13 mouse cellular contexts compared by ENCODE assay signal in genomic region chr13:72902576-72902975, GRCm38 (mm10).
DNase-seq lines count a peak whose midpoint lies in the region; ATAC-seq and TF ChIP-seq lines count a peak whose summit lies in the region.
"Had no signal": no experiment of that assay in that cellular context is flagged by ENCODE, and none has a peak within 500 bp of the region (broad histone marks: within the 10 kb centered on the region; RNA-seq: fewer than 3 reads in every experiment).

No protein-coding gene starts in this region.

- H3K27ac ChIP-seq in hindbrain, embryonic 10.5 days, result no peak overlapping the region
- H3K27ac ChIP-seq in hindbrain, embryonic 16.5 days (ENCODE audit: low read depth, low read length), result no peak overlapping the region
- H3K27ac ChIP-seq in neural tube, embryonic 15.5 days (replicated peaks), result no peak overlapping the region
- H3K27ac ChIP-seq in left cerebral cortex, adult 2 months, result no peak overlapping the region
- H3K27ac ChIP-seq: intestine, embryonic 15.5 days had no signal

- intact Hi-C loops in left cerebral cortex, adult 2 months (cut with DNase I), result no loop called here

- no peak overlapping the region for H3K4me3 ChIP-seq in hindbrain, embryonic 10.5 days
- no peak overlapping the region for H3K4me3 ChIP-seq in hindbrain, embryonic 16.5 days (ENCODE audit: low read length)
- no peak overlapping the region for H3K4me3 ChIP-seq in neural tube, embryonic 15.5 days (replicated peaks)
- H3K4me3 ChIP-seq in left cerebral cortex, adult 2 months, result no peak overlapping the region
- H3K4me3 ChIP-seq: intestine, embryonic 15.5 days had no signal

- no peaks in the 10 kb centered on the region for H3K36me3 ChIP-seq in hindbrain, embryonic 10.5 days
- no peaks in the 10 kb centered on the region for H3K36me3 ChIP-seq in hindbrain, embryonic 16.5 days (ENCODE audit: control insufficient read depth, insufficient read depth, low read length)
- no peaks in the 10 kb centered on the region for H3K36me3 ChIP-seq in neural tube, embryonic 15.5 days
- H3K36me3 ChIP-seq: intestine, embryonic 15.5 days had no signal

- no peak for TF ChIP-seq CTCF in left cerebral cortex, adult 2 months (IDR thresholded peaks at IDR 0.05)

- H3K4me1 ChIP-seq in hindbrain, embryonic 10.5 days (replicated peaks), result peaks cover 4% of the 10 kb centered on the region
- H3K4me1 ChIP-seq in hindbrain, embryonic 16.5 days (ENCODE audit: control insufficient read depth, insufficient read depth, low read depth, low read length), result no peaks in the 10 kb centered on the region
- no peaks in the 10 kb centered on the region for H3K4me1 ChIP-seq in neural tube, embryonic 15.5 days
- H3K4me1 ChIP-seq: intestine, embryonic 15.5 days had no signal

- peaks cover 9% of the 10 kb centered on the region for H3K27me3 ChIP-seq in hindbrain, embryonic 10.5 days (ENCODE audit: insufficient read depth, poor library complexity, severe bottlenecking)
- H3K27me3 ChIP-seq in hindbrain, embryonic 16.5 days (replicated peaks; ENCODE audit: control insufficient read depth, insufficient read depth, low read length), result peaks cover 2% of the 10 kb centered on the region; the same call in 1 of the 2 replicates
- peaks cover 10% of the 10 kb centered on the region for H3K27me3 ChIP-seq in neural tube, embryonic 15.5 days (replicated peaks)

- DNase-seq in hindbrain, embryonic 10.5 days (ENCODE audit: low spot score), result peak; percentile 48
- DNase-seq in neural tube, embryonic 10.5 days (ENCODE audit: extremely low spot score, low spot score), result peak; percentile 52
- peak; percentile 76 for DNase-seq in embryo, embryonic 11 days
- DNase-seq in mesoderm, embryonic 11.5 days (ENCODE audit: low read depth, low spot score), result peak; percentile 76
- no peak for DNase-seq in left cerebral cortex, adult 2 months (ENCODE audit: extremely low spot score in 1 of 2, low spot score in 2 of 2)
- DNase-seq in adipocyte (ENCODE audit: low spot score), result no peak
- DNase-seq: cerebellum, postnatal 25 days; right cerebral cortex, postnatal 25 days had no signal

- no peak for ATAC-seq in hindbrain, embryonic 16.5 days
- ATAC-seq in neural tube, embryonic 15.5 days (ENCODE audit: low FRiP score), result no peak
- ATAC-seq: forebrain, embryonic 16.5 days; intestine, embryonic 15.5 days had no signal

- H3K9ac ChIP-seq in hindbrain, embryonic 16.5 days (ENCODE audit: low read depth, low read length), result no peak overlapping the region
- no peak overlapping the region for H3K9ac ChIP-seq in neural tube, embryonic 15.5 days (replicated peaks)
- H3K9ac ChIP-seq: intestine, embryonic 15.5 days had no signal

- WGBS in hindbrain, embryonic 10.5 days, result 45% methylated on average over 2 of the region's 2 CpGs
- WGBS in hindbrain, embryonic 16.5 days, result 50% methylated on average over 2 of the region's 2 CpGs
- 38% methylated on average over 2 of the region's 2 CpGs for WGBS in neural tube, embryonic 15.5 days

- H3K4me2 ChIP-seq in hindbrain, embryonic 16.5 days (ENCODE audit: low read length), result no peak overlapping the region
- H3K4me2 ChIP-seq in neural tube, embryonic 15.5 days, result no peak overlapping the region
- H3K4me2 ChIP-seq: heart, embryonic 11.5 days; intestine, embryonic 15.5 days had no signal

- H3K9me3 ChIP-seq in hindbrain, embryonic 10.5 days, result no peaks in the 10 kb centered on the region
- H3K9me3 ChIP-seq in hindbrain, embryonic 16.5 days (ENCODE audit: control insufficient read depth, low read length), result no peaks in the 10 kb centered on the region
- no peaks in the 10 kb centered on the region for H3K9me3 ChIP-seq in neural tube, embryonic 15.5 days (replicated peaks)
- H3K9me3 ChIP-seq: intestine, embryonic 15.5 days had no signal

Comparison
In these comparisons a context has a peak if more than half of its experiments do, and no peak if none do; other contexts are left out.
1. DNase-seq: peak in hindbrain, embryonic 10.5 days (single experiment), neural tube, embryonic 10.5 days (single experiment), embryo, embryonic 11 days (single experiment) and mesoderm, embryonic 11.5 days (single experiment); none in left cerebral cortex, adult 2 months (0 of 2) and adipocyte (single experiment).